Mouse (Mus musculus) myocyte (in vitro differentiated cells): Measurements from ENCODE around the gene Lrrc28.

ENCODE experiments used
- MYOD1 ChIP-seq, 3 experiments: IDR thresholded peaks; one replicate each; pipeline ENCODE4 v1.6.1; 2011; ENCODE audit warnings: control low read depth in 2 of 3, low read depth in 2 of 3, mild to moderate bottlenecking in 2 of 3, moderate library complexity in 1 of 3; ENCODE audit not compliant: insufficient read length in 2 of 3, control insufficient read depth in 1 of 3
- POLR2A ChIP-seq: IDR thresholded peaks from one replicate; pipeline ENCODE4 v1.6.1; 2011; ENCODE audit warnings: low read depth, mild to moderate bottlenecking, control low read depth, moderate library complexity; ENCODE audit not compliant: insufficient read length
- TCF3 ChIP-seq: IDR thresholded peaks from one replicate; pipeline ENCODE4 v1.6.1; 2011; ENCODE audit warnings: low read depth, control low read depth; ENCODE audit not compliant: insufficient read length
- USF1 ChIP-seq: IDR thresholded peaks from one replicate; pipeline ENCODE4 v1.6.1; 2011; ENCODE audit warnings: low read depth, mild to moderate bottlenecking, control low read depth, moderate library complexity

DNA sequence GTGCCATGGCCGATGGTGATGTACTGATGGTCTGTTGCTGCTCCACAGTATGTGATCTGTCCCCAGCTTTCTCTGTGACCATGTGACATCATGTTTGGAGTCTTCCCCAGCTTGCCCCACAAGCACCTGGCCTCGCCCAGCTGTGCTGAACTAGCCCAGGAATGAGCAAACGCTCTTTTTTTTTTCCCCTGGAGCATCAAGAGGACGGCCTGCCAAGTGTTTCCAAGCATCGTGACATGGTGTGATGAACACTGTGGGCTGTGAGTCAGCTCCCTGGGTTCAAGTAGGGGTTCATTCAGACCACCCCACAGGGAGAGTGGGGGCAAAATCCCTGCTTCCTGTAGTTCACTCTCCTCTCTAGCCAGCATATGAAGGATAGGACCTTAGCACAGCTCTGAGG is 28.6 kb upstream of the Lrrc28 start:
- no peak for TF ChIP-seq MYOD1 (IDR thresholded peaks at IDR 0.05; ENCODE audit: control insufficient read depth in 1 of 3, insufficient read length in 2 of 3, low read depth in 2 of 3)
- TF ChIP-seq POLR2A: no peak
- no peak for TF ChIP-seq USF1
- TF ChIP-seq TCF3: no peak
